Mouse (Mus musculus) liver, embryonic 11.5 days (tissue): ENCODE results near the gene Pomt2. TPM values are rescaled to one million over a fixed set of nuclear protein-coding genes. Genes with fewer than 3 reads are reported as not detected.

Experiments used
- ATAC-seq: fragments of 200-750 bp; cut with Nextera tagmentation; replicated peaks from 2 replicates; pipeline ENCODE4 v1.8.0; 2017; ENCODE audit warnings: moderate number of reproducible peaks, mild to moderate bottlenecking, moderate TSS enrichment, moderate library complexity; ENCODE audit not compliant: low FRiP score
- DNase-seq: peaks from one replicate; pipeline ENCODE4 v3.0.0-alpha.2; 2017; ENCODE audit warnings: low spot score
- H3K27ac ChIP-seq: fragments of 300-500 bp; sonication (generic); 2 replicates; pipeline ENCODE4 v1.5.1; 2014; ENCODE audit warnings: mild to moderate bottlenecking, low read depth, low read length, control low read depth
- H3K27me3 ChIP-seq: fragments of 300-500 bp; sonication (generic); replicated peaks from 2 replicates; pipeline ENCODE4 v1.6.1; 2014; ENCODE audit warnings: low read length, mixed read lengths; ENCODE audit not compliant: control insufficient read depth, insufficient read depth
- H3K36me3 ChIP-seq: fragments of 300-500 bp; sonication (generic); 2 replicates; pipeline ENCODE4 v1.6.1; 2014; ENCODE audit warnings: mild to moderate bottlenecking, low read length, moderate library complexity, mixed read lengths; ENCODE audit not compliant: control insufficient read depth, insufficient read depth
- H3K4me1 ChIP-seq: fragments of 300-500 bp; sonication (generic); replicated peaks from 2 replicates; pipeline ENCODE4 v1.6.1; 2014; ENCODE audit warnings: low read length, mixed read lengths; ENCODE audit not compliant: control insufficient read depth, insufficient read depth
- H3K4me2 ChIP-seq: fragments of 300-500 bp; sonication (generic); 2 replicates; pipeline ENCODE4 v1.6.1; 2014; ENCODE audit warnings: mild to moderate bottlenecking, control low read depth, moderate library complexity
- H3K4me3 ChIP-seq: fragments of 300-500 bp; sonication (generic); 2 replicates; pipeline ENCODE4 v1.5.1; 2014; ENCODE audit warnings: low read depth, low read length, control low read depth
- H3K9ac ChIP-seq: fragments of 300-500 bp; sonication (generic); 2 replicates; pipeline ENCODE4 v1.6.1; 2014; ENCODE audit warnings: low read depth, low read length, control low read depth
- H3K9me3 ChIP-seq: fragments of 300-500 bp; sonication (generic); 2 replicates; pipeline ENCODE4 v1.6.1; 2016; ENCODE audit warnings: low read length, inconsistent platforms, mixed read lengths; ENCODE audit not compliant: control insufficient read depth
- WGBS: fragments of 180-500 bp; shearing (Covaris S2); extraction: QIAGEN DNeasy Blood & Tissue Kit; methylation state at CpG from one replicate; pipeline ENCODE4 v1.1.7; 2014; 5-methylcytosine and 5-hydroxymethylcytosine counted together
- polyA plus RNA-seq: library from polyadenylated mRNA; unstranded; fragments of >200 nt; fragmentation: Nextera tagmentation; extraction: Ambion mirVana; gene quantifications from 2 replicates; pipeline ENCODE4 v1.2.1, GENCODE M21; 2014

Pomt2 gene
- polyA plus RNA-seq, 1 experiment from 2014 or later: 11.0 TPM

GRCm38 (mm10) chr12:87137439-87138341 is 10.1 kb downstream of the Pomt2 start:
- ATAC-seq: no peak
- H3K27ac ChIP-seq: no peak overlapping the region
- peaks cover under 1% of the 10 kb centered on the region; the same call in 1 of the 2 replicates for H3K4me1 ChIP-seq
- DNase-seq: no peak
- no peaks in the 10 kb centered on the region for H3K9me3 ChIP-seq
- no peak overlapping the region for H3K9ac ChIP-seq
- no peak overlapping the region for H3K4me3 ChIP-seq
- H3K36me3 ChIP-seq: no peaks in the 10 kb centered on the region
- H3K4me2 ChIP-seq: no peak overlapping the region
- WGBS: 82% methylated on average over 15 of the region's 15 CpGs
- no peaks in the 10 kb centered on the region for H3K27me3 ChIP-seq

- ATAC-seq: peak; percentile 59
- Histone ChIP-seq H3K4me2 (no peak overlapping the region), H3K27me3 (no peaks in the 10 kb centered on the region), H3K9ac (no peak overlapping the region), H3K9me3 (no peaks in the 10 kb centered on the region), H3K4me3 (no peak overlapping the region), H3K27ac (no peak overlapping the region), H3K4me1 (peaks cover 12% of the 10 kb centered on the region), H3K36me3 (no peaks in the 10 kb centered on the region)
- 65% methylated on average over 9 of the region's 9 CpGs for WGBS
- no peak for DNase-seq
Observed at GRCm38 (mm10) chr12:87132784-87133183, 15.0 kb downstream of the Pomt2 start.

- DNase-seq (no peak), ATAC-seq (no peak)
- H3K9me3 ChIP-seq: no peaks in the 10 kb centered on the region
- H3K9ac ChIP-seq: no peak overlapping the region
- no peaks in the 10 kb centered on the region for H3K36me3 ChIP-seq
- H3K27ac ChIP-seq: no peak overlapping the region
- no peak overlapping the region for H3K4me3 ChIP-seq
- peaks cover 12% of the 10 kb centered on the region for H3K4me1 ChIP-seq
- H3K27me3 ChIP-seq: no peaks in the 10 kb centered on the region
- no peak overlapping the region for H3K4me2 ChIP-seq
- WGBS: 59% methylated on average over 6 of the region's 6 CpGs
Observed at GRCm38 (mm10) chr12:87132210-87132609, 15.6 kb downstream of the Pomt2 start.

- no peaks in the 10 kb centered on the region for H3K27me3 ChIP-seq
- H3K4me2 ChIP-seq: no peak overlapping the region
- ATAC-seq: peak; percentile 29; the same call in 1 of the 2 replicates
- DNase-seq: no peak
- H3K27ac ChIP-seq: no peak overlapping the region
- 60% methylated on average over 3 of the region's 3 CpGs for WGBS
- no peaks in the 10 kb centered on the region for H3K9me3 ChIP-seq
- no peak overlapping the region for H3K9ac ChIP-seq
- peaks cover 12% of the 10 kb centered on the region for H3K4me1 ChIP-seq
- H3K4me3 ChIP-seq: no peak overlapping the region
- no peaks in the 10 kb centered on the region for H3K36me3 ChIP-seq
Observed at GRCm38 (mm10) chr12:87131619-87132018, 16.1 kb downstream of the Pomt2 start.

GRCm38 (mm10) chr12:87131181-87131580 is 16.6 kb downstream of the Pomt2 start:
- DNase-seq: no peak
- Histone ChIP-seq H3K36me3 (no peaks in the 10 kb centered on the region), H3K27me3 (no peaks in the 10 kb centered on the region), H3K4me2 (no peak overlapping the region), H3K4me3 (no peak overlapping the region), H3K9me3 (no peaks in the 10 kb centered on the region), H3K27ac (no peak overlapping the region), H3K9ac (no peak overlapping the region), H3K4me1 (peaks cover 12% of the 10 kb centered on the region)
- WGBS: 96% methylated on average over 2 of the region's 2 CpGs
- ATAC-seq: no peak

- no peak for DNase-seq
- Histone ChIP-seq H3K27me3 (no peaks in the 10 kb centered on the region), H3K9ac (no peak overlapping the region), H3K27ac (no peak overlapping the region), H3K4me3 (no peak overlapping the region), H3K4me1 (peaks cover 12% of the 10 kb centered on the region), H3K36me3 (no peaks in the 10 kb centered on the region), H3K4me2 (no peak overlapping the region), H3K9me3 (no peaks in the 10 kb centered on the region)
- WGBS: 81% methylated on average over 4 of the region's 4 CpGs
- no peak for ATAC-seq
Observed at GRCm38 (mm10) chr12:87130224-87130623, 17.5 kb downstream of the Pomt2 start.

- no peak for DNase-seq
Observed at GRCm38 (mm10) chr12:87127256-87127655, 20.5 kb downstream of the Pomt2 start.

GRCm38 (mm10) chr12:87121918-87122589 is 25.7 kb downstream of the Pomt2 start:
- no peak overlapping the region for H3K4me3 ChIP-seq
- H3K9me3 ChIP-seq: no peaks in the 10 kb centered on the region
- 59% methylated on average over 4 of the region's 4 CpGs for WGBS
- H3K27me3 ChIP-seq: no peaks in the 10 kb centered on the region
- H3K4me1 ChIP-seq: no peaks in the 10 kb centered on the region
- DNase-seq (no peak), ATAC-seq (peak; percentile 92)
- H3K36me3 ChIP-seq: peaks cover 15% of the 10 kb centered on the region
- no peak overlapping the region for H3K4me2 ChIP-seq
- H3K27ac ChIP-seq: no peak overlapping the region
- no peak overlapping the region for H3K9ac ChIP-seq

More at GRCm38 (mm10) chr12:87127256-87127655, 20.5 kb downstream of the Pomt2 start:
- Histone ChIP-seq H3K4me2 (no peak overlapping the region), H3K4me1 (peaks cover 7% of the 10 kb centered on the region), H3K4me3 (no peak overlapping the region), H3K9me3 (no peaks in the 10 kb centered on the region), H3K9ac (no peak overlapping the region), H3K27ac (no peak overlapping the region), H3K27me3 (no peaks in the 10 kb centered on the region), H3K36me3 (peaks cover 9% of the 10 kb centered on the region; the same call in 1 of the 2 replicates)
- WGBS: 71% methylated on average over 4 of the region's 4 CpGs
- ATAC-seq: no peak
